Mouse (Mus musculus) urinary bladder, postnatal 36 days (tissue): ENCODE results near the gene Rnf212b.
"Not testable (repeated sequence)": the region's sequence is repeated elsewhere in the genome, so short reads cannot be mapped to it uniquely, and the experiment has no call there.

Experiments used
- DNase-seq, 2 experiments: peaks; one replicate each; pipeline ENCODE4 v3.0.0; 2022; ENCODE audit warnings: low spot score in 2 of 2, mixed read lengths in 1 of 2

Gene Rnf212b

GRCm38 (mm10) chr14:54813991-54814390 is at the start of gene Rnf212b:
Gene Rnf212b (plus strand): TSS chr14:54814141.
- DNase-seq: no peak

- DNase-seq: not testable (repeated sequence)
Measured at GRCm38 (mm10) chr14:54766937-54767336, 47.0 kb upstream of the Rnf212b start.

- no peak for DNase-seq
Measured at GRCm38 (mm10) chr14:54768314-54769067, 45.5 kb upstream of the Rnf212b start.

- DNase-seq: no peak
Measured at GRCm38 (mm10) chr14:54769068-54769425, 44.9 kb upstream of the Rnf212b start.

GRCm38 (mm10) chr14:54770373-54770772 is 43.6 kb upstream of the Rnf212b start:
- no peak for DNase-seq

GRCm38 (mm10) chr14:54772333-54772856 is 41.5 kb upstream of the Rnf212b start:
- DNase-seq: no peak

- no peak for DNase-seq
Measured at GRCm38 (mm10) chr14:54775534-54776041, 38.4 kb upstream of the Rnf212b start.

- DNase-seq: no peak
Measured at GRCm38 (mm10) chr14:54776768-54777167, 37.2 kb upstream of the Rnf212b start.

GRCm38 (mm10) chr14:54777893-54778292 is 36.0 kb upstream of the Rnf212b start:
- no peak for DNase-seq

- no peak for DNase-seq
Measured at GRCm38 (mm10) chr14:54780084-54780483, 33.9 kb upstream of the Rnf212b start.

- DNase-seq: peak; percentile 50 to 57
Measured at GRCm38 (mm10) chr14:54780836-54781609, 32.9 kb upstream of the Rnf212b start.

- peak; percentile 54 to 71 for DNase-seq
Measured at GRCm38 (mm10) chr14:54781610-54782365, 32.2 kb upstream of the Rnf212b start, which contains the start of gene Slc7a8. Gene Slc7a8 (minus strand): TSS chr14:54781946.

- no peak for DNase-seq
Measured at GRCm38 (mm10) chr14:54782971-54783370, 31.0 kb upstream of the Rnf212b start.

GRCm38 (mm10) chr14:54785898-54786297 is 28.0 kb upstream of the Rnf212b start:
- peak; percentile 57 to 76 for DNase-seq

- peak in 1 of 2 experiments; percentile 8 for DNase-seq
Measured at GRCm38 (mm10) chr14:54786489-54786888, 27.5 kb upstream of the Rnf212b start.

- DNase-seq: no peak
Measured at GRCm38 (mm10) chr14:54787226-54787625, 26.7 kb upstream of the Rnf212b start.

GRCm38 (mm10) chr14:54788231-54788630 is 25.7 kb upstream of the Rnf212b start:
- DNase-seq: no peak

- DNase-seq: no peak
Measured at GRCm38 (mm10) chr14:54792166-54792565, 21.8 kb upstream of the Rnf212b start.

GRCm38 (mm10) chr14:54793351-54793750 is 20.6 kb upstream of the Rnf212b start:
- no peak for DNase-seq

- no peak for DNase-seq
Measured at GRCm38 (mm10) chr14:54793894-54794830, 19.8 kb upstream of the Rnf212b start.

GRCm38 (mm10) chr14:54795901-54796300 is 18.0 kb upstream of the Rnf212b start:
- no peak for DNase-seq
